Mouse (Mus musculus) layer of hippocampus, adult 9-11 months (tissue): ENCODE measurements around the gene Rmnd5b.
"Not testable (repeated sequence)": the region's sequence is repeated elsewhere in the genome, so short reads cannot be mapped to it uniquely, and the experiment has no call there.

Experiments
- DNase-seq: peaks from one replicate; pipeline ENCODE4 v3.0.0; 2022

Gene Rmnd5b

GRCm38 (mm10) chr11:51635525-51636322 is at the start of gene Rmnd5b:
TSS of gene Rmnd5b (minus strand) at chr11:51635896.
- peak; percentile 95 for DNase-seq

GRCm38 (mm10) chr11:51681976-51682374 is 46.3 kb upstream of the Rmnd5b start:
- no peak for DNase-seq

- DNase-seq: peak; percentile 75
Measured at GRCm38 (mm10) chr11:51681324-51681975, 45.8 kb upstream of the Rmnd5b start.

GRCm38 (mm10) chr11:51679466-51679865 is 43.8 kb upstream of the Rmnd5b start:
- no peak for DNase-seq

- no peak for DNase-seq
Measured at GRCm38 (mm10) chr11:51677737-51678418, 42.2 kb upstream of the Rmnd5b start.

GRCm38 (mm10) chr11:51675386-51675785 is 39.7 kb upstream of the Rmnd5b start:
- DNase-seq: no peak

GRCm38 (mm10) chr11:51673291-51673690 is 37.6 kb upstream of the Rmnd5b start:
- DNase-seq: no peak

- DNase-seq: no peak
Measured at GRCm38 (mm10) chr11:51671376-51671775, 35.7 kb upstream of the Rmnd5b start.

- DNase-seq: no peak
Measured at GRCm38 (mm10) chr11:51670846-51671245, 35.1 kb upstream of the Rmnd5b start.

- not testable (repeated sequence) for DNase-seq
Measured at GRCm38 (mm10) chr11:51664747-51665146, 29.1 kb upstream of the Rmnd5b start.

- DNase-seq: no peak
Measured at GRCm38 (mm10) chr11:51662632-51663031, 26.9 kb upstream of the Rmnd5b start.

- DNase-seq: no peak
Measured at GRCm38 (mm10) chr11:51661867-51662365, 26.2 kb upstream of the Rmnd5b start.

- no peak for DNase-seq
Measured at GRCm38 (mm10) chr11:51658705-51659104, 23.0 kb upstream of the Rmnd5b start.

GRCm38 (mm10) chr11:51658291-51658690 is 22.6 kb upstream of the Rmnd5b start:
- no peak for DNase-seq

- no peak for DNase-seq
Measured at GRCm38 (mm10) chr11:51656798-51657521, 21.3 kb upstream of the Rmnd5b start.

- DNase-seq: no peak
Measured at GRCm38 (mm10) chr11:51654891-51655290, 19.2 kb upstream of the Rmnd5b start.

- DNase-seq: no peak
Measured at GRCm38 (mm10) chr11:51653736-51654135, 18.0 kb upstream of the Rmnd5b start.

GRCm38 (mm10) chr11:51652889-51653418 is 17.3 kb upstream of the Rmnd5b start:
- DNase-seq: no peak

GRCm38 (mm10) chr11:51650691-51651515 is 15.2 kb upstream of the Rmnd5b start, which contains the start of the genes N4bp3 and D930048N14Rik:
TSS of gene N4bp3 (minus strand) at chr11:51650842.
TSS of gene D930048N14Rik (plus strand) at chr11:51650954.
- no peak for DNase-seq

GRCm38 (mm10) chr11:51650261-51650660 is 14.6 kb upstream of the Rmnd5b start:
- DNase-seq: no peak

GRCm38 (mm10) chr11:51649889-51650199 is 14.1 kb upstream of the Rmnd5b start:
- no peak for DNase-seq
